Mouse (Mus musculus) CH12.LX (cell line): ENCODE data around the gene Olfr642. TPM values are rescaled to one million over a fixed set of nuclear protein-coding genes. Genes with fewer than 3 reads are reported as not detected.
A peak's percentile ranks its signal among the peaks of the same experiment; 100 is the strongest.

Experiments
- DNase-seq: peaks from one replicate; pipeline ENCODE4 v3.0.0-alpha.2; 2013; ENCODE audit errors: extremely low read depth
- H3K27ac ChIP-seq: 2 replicates; pipeline ENCODE4 v1.5.1; 2012; ENCODE audit warnings: low read depth, mild to moderate bottlenecking, control low read depth, moderate library complexity; ENCODE audit not compliant: insufficient read depth
- H3K27me3 ChIP-seq: replicated peaks from 2 replicates; pipeline ENCODE3; 2012; ENCODE audit warnings: inconsistent platforms
- H3K36me3 ChIP-seq, 2 experiments: replicated peaks in 1 of 2; 2 replicates each; pipeline versions ENCODE3 to v1.6.1; 2012; ENCODE audit warnings: inconsistent platforms in 1 of 2, low read length in 1 of 2, mild to moderate bottlenecking in 1 of 2, mixed read lengths in 1 of 2, moderate library complexity in 1 of 2; ENCODE audit not compliant: control insufficient read depth in 1 of 2, insufficient read depth in 1 of 2
- H3K4me1 ChIP-seq, 2 experiments: 2 replicates each; pipeline ENCODE4 v1.6.1; 2012; ENCODE audit warnings: inconsistent platforms in 1 of 2, moderate library complexity in 1 of 2; ENCODE audit not compliant: insufficient read depth in 2 of 2, control insufficient read depth in 1 of 2
- H3K4me2 ChIP-seq: 2 replicates; pipeline ENCODE4 v1.6.1; 2012; ENCODE audit warnings: low read depth, mild to moderate bottlenecking, control low read depth; ENCODE audit not compliant: poor library complexity, insufficient read depth, severe bottlenecking
- H3K4me3 ChIP-seq, 3 experiments: fragments of 150-350 bp in 1 of 3; sonication (generic) in 1 of 3; replicated peaks in 1 of 3; 2 replicates each; pipeline versions ENCODE3 to v1.5.1; 2011 to 2012; ENCODE audit warnings: low read depth in 2 of 3, low read length in 2 of 3, mild to moderate bottlenecking in 2 of 3, moderate library complexity in 2 of 3, control low read depth in 1 of 3, improper control_type of control experiment in 1 of 3, inconsistent platforms in 1 of 3, mixed read lengths in 1 of 3; ENCODE audit not compliant: poor library complexity in 1 of 3
- H3K79me2 ChIP-seq: replicated peaks from 2 replicates; pipeline ENCODE4 v1.6.1; 2012; ENCODE audit warnings: mild to moderate bottlenecking, moderate library complexity; ENCODE audit not compliant: control insufficient read depth, poor library complexity, insufficient read depth, severe bottlenecking; ENCODE audit errors: extremely low read depth
- H3K9ac ChIP-seq: 2 replicates; pipeline ENCODE4 v1.6.1; 2012; ENCODE audit warnings: low read depth, mild to moderate bottlenecking, control low read depth, moderate library complexity; ENCODE audit not compliant: insufficient read depth
- H3K9me3 ChIP-seq: replicated peaks from 2 replicates; pipeline ENCODE3; 2012; ENCODE audit warnings: low read length, inconsistent platforms, mixed read lengths
- BHLHE40 ChIP-seq: IDR thresholded peaks from 2 replicates; pipeline ENCODE4 v1.6.1; 2011; ENCODE audit warnings: mild to moderate bottlenecking, low read depth, low read length, improper control_type of control experiment
- CHD1 ChIP-seq: IDR thresholded peaks from 2 replicates; pipeline ENCODE4 v1.6.1; 2012; ENCODE audit warnings: low read depth, low read length, improper control_type of control experiment, inconsistent platforms
- E2F4 ChIP-seq: IDR thresholded peaks from 2 replicates; pipeline ENCODE4 v1.6.1; 2011; ENCODE audit warnings: low read depth, low read length, improper control_type of control experiment; ENCODE audit not compliant: insufficient replicate concordance
- ELF1 ChIP-seq: IDR thresholded peaks from 2 replicates; pipeline ENCODE4 v1.6.1; 2014; ENCODE audit warnings: low read depth, mild to moderate bottlenecking, inconsistent platforms, low read length, improper control_type of control experiment
- ETS1 ChIP-seq: conservative IDR thresholded peaks from 2 replicates; pipeline ENCODE4 v1.6.1; 2012; ENCODE audit warnings: low read depth, mild to moderate bottlenecking, inconsistent platforms, low read length, improper control_type of control experiment, moderate library complexity
- JUN ChIP-seq: IDR thresholded peaks from 2 replicates; pipeline ENCODE4 v1.6.1; 2011; ENCODE audit warnings: low read depth, mild to moderate bottlenecking, low read length, improper control_type of control experiment, moderate library complexity; ENCODE audit not compliant: insufficient read depth
- JUND ChIP-seq: conservative IDR thresholded peaks from 2 replicates; pipeline ENCODE4 v1.6.1; 2011; ENCODE audit warnings: low read depth, low read length, improper control_type of control experiment
- MEF2A ChIP-seq: IDR thresholded peaks from 2 replicates; pipeline ENCODE4 v1.6.1; 2014; ENCODE audit warnings: low read depth, mild to moderate bottlenecking, inconsistent platforms, low read length, improper control_type of control experiment, borderline replicate concordance
- MYC ChIP-seq: IDR thresholded peaks from 2 replicates; pipeline ENCODE4 v1.6.1; 2011; ENCODE audit warnings: low read depth, mild to moderate bottlenecking, improper control_type of control experiment, low read length
- POLR2AphosphoS2 ChIP-seq: IDR thresholded peaks from 2 replicates; pipeline ENCODE4 v1.6.1; 2011; ENCODE audit warnings: low read depth, low read length, improper control_type of control experiment
- SMC3 ChIP-seq: IDR thresholded peaks from 2 replicates; pipeline ENCODE4 v1.6.1; 2011; ENCODE audit warnings: low read depth, low read length, improper control_type of control experiment
- TBP ChIP-seq: conservative IDR thresholded peaks from 2 replicates; pipeline ENCODE4 v1.6.1; 2011; ENCODE audit warnings: low read depth, low read length, improper control_type of control experiment
- USF1 ChIP-seq: IDR thresholded peaks from 2 replicates; pipeline ENCODE4 v1.6.1; 2014; ENCODE audit warnings: low read depth, mild to moderate bottlenecking, inconsistent platforms, low read length, improper control_type of control experiment
- ZC3H11A ChIP-seq: IDR thresholded peaks from 2 replicates; pipeline ENCODE4 v1.6.1; 2012; ENCODE audit warnings: low read depth, mild to moderate bottlenecking, inconsistent platforms, low read length, improper control_type of control experiment
- ZMIZ1 ChIP-seq: IDR thresholded peaks from 2 replicates; pipeline ENCODE4 v1.6.1; 2012; ENCODE audit warnings: low read depth, mild to moderate bottlenecking, inconsistent platforms, low read length, improper control_type of control experiment
- ZNF384 ChIP-seq: IDR thresholded peaks from 2 replicates; pipeline ENCODE4 v1.6.1; 2012; ENCODE audit warnings: low read depth, low read length, improper control_type of control experiment, inconsistent platforms
- dilution Hi-C: fragments of 300-500 bp; cut with MboI; formaldehyde crosslinking; loops from 2 replicates; pipeline ENCODE4 v1.14.3; 2020; ENCODE audit warnings: low sequenced_read_pairs; ENCODE audit not compliant: extremely low pct_unique_long_range_greater_than_20kb, extremely low pct_ligation_motif_present
- in situ Hi-C: fragments of 300-500 bp; cut with MboI; formaldehyde crosslinking; loops from 3 replicates; pipeline ENCODE4 v1.14.3; 2019; ENCODE audit warnings: low sequenced_read_pairs, low pct_ligation_motif_present, low pct_unique_long_range_greater_than_20kb, mixed read lengths
- polyA plus RNA-seq: library from polyadenylated mRNA; unstranded; fragments of >175 nt; gene quantifications from 2 replicates; pipeline ENCODE4 v1.2.1, GENCODE M21; 2012; ENCODE audit warnings: low read depth; ENCODE audit not compliant: insufficient read length
- total RNA-seq, 2 experiments: library from RNA; depleted of rRNA; stranded (reverse); fragments of 300-350 nt in 1 of 2; fragments of >200 nt in 1 of 2; gene quantifications; 2 replicates each; pipeline ENCODE4 v1.2.3; 2012 to 2014

The Olfr642 gene
- total and polyA plus RNA-seq, 3 experiments: not detected

- TF ChIP-seq USF1: no peak
- TF ChIP-seq CHD1: no peak
- Histone ChIP-seq H3K9ac (no peak within 1 kb of the TSS), H3K4me3 (no peak within 1 kb of the TSS), H3K27me3 (no peaks in the 10 kb centered on the region), H3K27ac (no peak within 1 kb of the TSS), H3K79me2 (no peaks in the 10 kb centered on the region), H3K4me2 (no peak within 1 kb of the TSS), H3K9me3 (no peaks in the 10 kb centered on the region), H3K4me1 (peaks cover 0 to 6% of the 10 kb centered on the region in 2 experiments; a peak in 2 of 4 replicates), H3K36me3 (no peaks in the 10 kb centered on the region)
- DNase-seq: peak; percentile 6
- in situ Hi-C loops (no loop called here), dilution Hi-C loops (no loop called here)
Measured at GRCm38 (mm10) chr7:104071769-104072168, 19.3 kb upstream of the Olfr642 start, which contains the start of gene Olfr644. Olfr644 (minus strand) TSS chr7:104071869.

DNA sequence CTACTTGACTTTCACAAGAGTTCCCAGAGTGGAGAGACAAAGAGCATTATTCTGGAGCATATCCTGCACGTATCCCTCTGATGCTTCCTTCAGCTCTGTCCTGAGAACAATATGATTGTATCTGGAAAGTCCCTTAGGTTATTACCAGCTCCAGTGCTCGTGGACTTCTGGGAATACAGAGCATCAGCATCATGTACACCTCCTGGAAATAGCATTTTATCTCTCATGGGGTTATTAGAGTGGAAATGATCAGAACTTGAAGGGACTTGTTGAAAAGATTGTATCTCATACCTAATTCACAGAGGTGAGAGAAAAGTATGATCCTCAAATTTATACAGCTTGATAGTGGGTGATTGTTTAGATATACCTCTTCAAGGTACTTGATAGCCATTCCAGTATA lies 8.9 kb upstream of the Olfr642 start, which contains the start of gene 4930516K23Rik:
Gene 4930516K23Rik (minus strand): TSS at position 101 of the 400 bp plus-strand sequence.
- Histone ChIP-seq H3K9ac (no peak within 1 kb of the TSS), H3K36me3 (no peaks in the 10 kb centered on the region), H3K79me2 (no peaks in the 10 kb centered on the region), H3K27me3 (no peaks in the 10 kb centered on the region), H3K4me1 (no peaks in the 10 kb centered on the region), H3K9me3 (no peaks in the 10 kb centered on the region), H3K4me2 (no peak within 1 kb of the TSS), H3K27ac (no peak within 1 kb of the TSS)
- dilution Hi-C loops: no loop called here
- DNase-seq: no peak
- in situ Hi-C loops: no loop called here
- TF ChIP-seq MEF2A (no peak), ZC3H11A (no peak), ZNF384 (no peak), JUND (no peak), POLR2AphosphoS2 (no peak), SMC3 (no peak), ZMIZ1 (no peak), ETS1 (no peak), JUN (no peak), MYC (no peak), BHLHE40 (no peak), TBP (no peak), ELF1 (no peak), E2F4 (no peak)
- TF ChIP-seq, all 38 proteins: peak for 0
- no peak within 1 kb of the TSS for H3K4me3 ChIP-seq
